Mouse (Mus musculus) liver, embryonic 13.5 days (tissue): ENCODE data around the gene Abcb11. TPM values are rescaled to one million over a fixed set of nuclear protein-coding genes. Genes with fewer than 3 reads are reported as not detected.

ENCODE experiments used
- polyA plus RNA-seq: library from polyadenylated mRNA; unstranded; fragments of >200 nt; fragmentation: Nextera tagmentation; extraction: Ambion mirVana; gene quantifications from 2 replicates; pipeline ENCODE4 v1.2.1, GENCODE M21; 2015

Abcb11 gene
- polyA plus RNA-seq, 1 experiment from 2014 or later = 2.3 TPM

Other genes starting within 250 kb of the Abcb11 start
- 9.2 and 12.1 TPM in 2 replicates for gene Nostrin, start 206.8 kb downstream of the Abcb11 start, polyA plus RNA-seq
- 149 and 180 TPM in 2 replicates for gene Spc25, start 136.4 kb downstream of the Abcb11 start, polyA plus RNA-seq
- gene G6pc2, start 131.5 kb downstream of the Abcb11 start, polyA plus RNA-seq = not detected in 2 replicates
- gene Dhrs9, start 37.8 kb upstream of the Abcb11 start, polyA plus RNA-seq = 0.10 TPM in 2 replicates
- gene Lrp2, start 243.4 kb upstream of the Abcb11 start, polyA plus RNA-seq = 0.06 and 0.09 TPM in 2 replicates